Mouse (Mus musculus): ENCODE results near the gene Gm20517. TPM values are rescaled to one million over a fixed set of nuclear protein-coding genes. Genes with fewer than 3 reads are reported as not detected.
A peak's percentile ranks its signal among the peaks of the same experiment; 100 is the strongest.
"Not testable (repeated sequence)": the region's sequence is repeated elsewhere in the genome, so short reads cannot be mapped to it uniquely, and the experiment has no call there.

The Gm20517 gene
- polyA plus RNA-seq, 1 experiment from 2014 or later, result 2.2 TPM

DNA sequence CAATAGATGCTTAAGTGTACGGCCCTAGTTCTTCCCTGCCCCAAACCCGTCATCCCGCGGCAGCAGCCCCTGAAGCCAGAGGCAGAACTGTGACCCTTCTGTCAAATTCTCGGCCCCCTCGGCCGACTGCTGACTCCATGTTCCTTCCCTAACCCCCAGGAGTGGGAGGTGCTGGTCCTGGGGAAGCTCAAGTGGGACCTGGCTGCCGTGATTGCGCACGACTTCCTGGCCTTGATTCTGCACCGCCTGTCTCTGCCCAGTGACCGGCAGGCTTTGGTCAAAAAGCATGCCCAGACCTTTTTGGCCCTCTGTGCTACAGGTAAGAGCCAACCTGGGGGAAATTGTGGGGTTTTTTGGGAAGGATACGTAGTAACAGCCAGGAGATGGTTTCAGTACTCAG is 14.1 kb upstream of the Gm20517 start:
- 44% methylated on average over 13 of the region's 13 CpGs for WGBS
- peak overlapping the region in 1 of 2 experiments; percentile 81; a peak in 1 of 4 replicates for H3K4me3 ChIP-seq (ENCODE audit: control insufficient read depth in 1 of 2, insufficient read depth in 1 of 2, low read depth in 1 of 2, low read length in 2 of 2)
- H3K36me3 ChIP-seq (ENCODE audit: control insufficient read depth, insufficient read depth, low read length), result peaks cover 66% of the 10 kb centered on the region
- H3K9ac ChIP-seq (ENCODE audit: low read length), result peak overlapping the region; percentile 97
- peaks cover 27 to 35% of the 10 kb centered on the region in 2 experiments for H3K4me1 ChIP-seq (ENCODE audit: control insufficient read depth in 2 of 2, insufficient read depth in 2 of 2, low read length in 2 of 2)
- H3K9me3 ChIP-seq (ENCODE audit: control insufficient read depth, low read length), result no peaks in the 10 kb centered on the region
- peak overlapping the region; percentile 97 for H3K27ac ChIP-seq (replicated peaks in 1 of 2; ENCODE audit: control insufficient read depth in 1 of 2, insufficient read depth in 1 of 2, low read depth in 2 of 2, low read length in 2 of 2)
- no peaks in the 10 kb centered on the region for H3K27me3 ChIP-seq (ENCODE audit: control insufficient read depth, insufficient read depth, low read length)
- no peak for ATAC-seq (ENCODE audit: insufficient number of reproducible peaks, insufficient read depth, low FRiP score, low read depth)
- peak overlapping the region; percentile 88 for H3K4me2 ChIP-seq (ENCODE audit: low read length)

DNA sequence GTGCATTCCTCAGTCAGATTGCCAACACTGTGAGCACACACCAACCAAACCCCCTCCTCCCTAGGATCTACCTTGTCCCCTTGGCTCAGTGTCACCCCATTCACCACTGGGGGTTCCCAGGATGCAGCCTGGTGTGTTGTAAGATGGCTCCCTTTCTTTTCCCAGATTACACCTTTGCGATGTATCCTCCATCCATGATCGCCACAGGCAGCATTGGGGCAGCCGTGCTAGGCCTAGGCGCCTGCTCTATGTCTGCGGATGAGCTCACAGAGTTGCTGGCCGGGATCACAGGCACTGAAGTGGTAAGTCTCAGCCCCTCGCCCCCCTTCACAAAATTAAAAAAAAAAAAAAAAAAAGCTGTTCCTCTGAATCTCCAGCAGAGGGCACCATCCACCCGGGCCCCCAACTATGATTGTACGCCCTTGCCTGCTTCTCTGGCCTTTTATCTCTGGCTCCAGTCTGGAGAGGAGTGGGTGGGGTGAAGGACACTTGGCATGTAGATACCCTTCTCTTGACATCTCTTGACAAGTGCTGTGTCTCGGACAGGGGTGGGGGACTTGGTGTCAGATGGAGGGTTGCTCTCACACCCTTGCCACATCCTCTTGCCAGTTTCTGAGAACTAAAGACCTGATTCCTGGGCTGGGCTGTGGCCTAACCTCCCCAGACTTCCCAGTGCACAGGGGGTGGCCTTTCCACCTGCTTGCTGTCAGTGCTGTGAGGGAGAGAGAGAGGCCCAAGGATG is 13.4 kb upstream of the Gm20517 start:
- H3K27me3 ChIP-seq (ENCODE audit: control insufficient read depth, insufficient read depth, low read length), result no peaks in the 10 kb centered on the region
- H3K4me1 ChIP-seq (ENCODE audit: control insufficient read depth in 2 of 2, insufficient read depth in 2 of 2, low read length in 2 of 2), result peaks cover 23 to 29% of the 10 kb centered on the region in 2 experiments
- H3K9ac ChIP-seq (ENCODE audit: low read length), result peak overlapping the region; percentile 97
- no peak for ATAC-seq (ENCODE audit: insufficient number of reproducible peaks, insufficient read depth, low FRiP score, low read depth)
- peak overlapping the region; percentile 97 for H3K27ac ChIP-seq (replicated peaks in 1 of 2; ENCODE audit: control insufficient read depth in 1 of 2, insufficient read depth in 1 of 2, low read depth in 2 of 2, low read length in 2 of 2)
- WGBS, result 10% methylated on average over 10 of the region's 10 CpGs
- H3K4me2 ChIP-seq (ENCODE audit: low read length), result peak overlapping the region; percentile 88
- peaks cover 72% of the 10 kb centered on the region for H3K36me3 ChIP-seq (ENCODE audit: control insufficient read depth, insufficient read depth, low read length)
- 0 out of 4 replicates have a peak overlapping the region, but pooled peaks of 1 of the 2 experiments have one; percentile 81 for H3K4me3 ChIP-seq (ENCODE audit: control insufficient read depth in 1 of 2, insufficient read depth in 1 of 2, low read depth in 1 of 2, low read length in 2 of 2)
- H3K9me3 ChIP-seq (ENCODE audit: control insufficient read depth, low read length), result no peaks in the 10 kb centered on the region

DNA sequence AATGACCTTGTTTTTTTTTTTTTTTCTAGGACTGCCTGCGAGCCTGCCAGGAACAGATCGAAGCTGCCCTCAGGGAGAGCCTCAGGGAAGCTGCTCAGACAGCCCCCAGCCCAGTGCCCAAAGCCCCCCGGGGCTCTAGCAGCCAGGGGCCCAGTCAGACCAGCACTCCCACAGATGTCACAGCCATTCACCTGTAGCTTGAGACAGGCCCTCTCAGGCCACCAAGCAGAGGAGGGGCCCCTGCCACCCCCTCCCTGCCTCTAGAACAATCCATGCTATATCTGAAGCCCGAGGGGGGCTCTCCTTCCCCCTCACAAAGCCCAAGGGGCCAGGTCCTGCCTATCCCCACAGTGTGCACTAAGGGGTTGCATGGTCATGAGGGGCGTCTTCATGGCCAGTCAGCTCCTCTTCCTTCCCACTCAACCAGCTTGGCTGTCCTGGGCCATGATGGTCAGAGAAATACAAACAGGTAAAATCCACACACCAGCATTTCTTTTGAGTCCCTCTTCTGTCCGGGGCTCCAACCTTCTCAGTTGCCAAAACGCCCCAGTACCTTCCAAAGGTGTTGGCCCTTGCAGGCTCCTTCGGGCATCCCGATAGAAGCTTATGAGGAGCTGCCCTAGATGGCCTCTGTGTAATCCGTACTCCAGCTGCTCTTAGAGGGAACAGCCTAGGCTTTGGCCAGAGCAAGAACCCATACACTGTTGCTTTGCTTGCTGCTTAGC is 12.6 kb upstream of the Gm20517 start:
- peak overlapping the region; percentile 66 to 97 for H3K27ac ChIP-seq (replicated peaks in 1 of 2; ENCODE audit: control insufficient read depth in 1 of 2, insufficient read depth in 1 of 2, low read depth in 2 of 2, low read length in 2 of 2)
- not testable (repeated sequence) for H3K9me3 ChIP-seq (ENCODE audit: control insufficient read depth, low read length); H3K4me3 ChIP-seq (ENCODE audit: control insufficient read depth in 1 of 2, insufficient read depth in 1 of 2, low read depth in 1 of 2, low read length in 2 of 2); ATAC-seq (ENCODE audit: insufficient number of reproducible peaks, insufficient read depth, low FRiP score, low read depth); H3K4me2 ChIP-seq (ENCODE audit: low read length); H3K27me3 ChIP-seq (ENCODE audit: control insufficient read depth, insufficient read depth, low read length)
- WGBS, result 71% methylated on average over 10 of the region's 10 CpGs
- peaks cover 77% of the 10 kb centered on the region for H3K36me3 ChIP-seq (ENCODE audit: control insufficient read depth, insufficient read depth, low read length)
- H3K9ac ChIP-seq (ENCODE audit: low read length), result peak overlapping the region; percentile 39; the same call in 1 of the 2 replicates
- H3K4me1 ChIP-seq (ENCODE audit: control insufficient read depth in 2 of 2, insufficient read depth in 2 of 2, low read length in 2 of 2), result peaks cover 23 to 29% of the 10 kb centered on the region in 2 experiments

DNA sequence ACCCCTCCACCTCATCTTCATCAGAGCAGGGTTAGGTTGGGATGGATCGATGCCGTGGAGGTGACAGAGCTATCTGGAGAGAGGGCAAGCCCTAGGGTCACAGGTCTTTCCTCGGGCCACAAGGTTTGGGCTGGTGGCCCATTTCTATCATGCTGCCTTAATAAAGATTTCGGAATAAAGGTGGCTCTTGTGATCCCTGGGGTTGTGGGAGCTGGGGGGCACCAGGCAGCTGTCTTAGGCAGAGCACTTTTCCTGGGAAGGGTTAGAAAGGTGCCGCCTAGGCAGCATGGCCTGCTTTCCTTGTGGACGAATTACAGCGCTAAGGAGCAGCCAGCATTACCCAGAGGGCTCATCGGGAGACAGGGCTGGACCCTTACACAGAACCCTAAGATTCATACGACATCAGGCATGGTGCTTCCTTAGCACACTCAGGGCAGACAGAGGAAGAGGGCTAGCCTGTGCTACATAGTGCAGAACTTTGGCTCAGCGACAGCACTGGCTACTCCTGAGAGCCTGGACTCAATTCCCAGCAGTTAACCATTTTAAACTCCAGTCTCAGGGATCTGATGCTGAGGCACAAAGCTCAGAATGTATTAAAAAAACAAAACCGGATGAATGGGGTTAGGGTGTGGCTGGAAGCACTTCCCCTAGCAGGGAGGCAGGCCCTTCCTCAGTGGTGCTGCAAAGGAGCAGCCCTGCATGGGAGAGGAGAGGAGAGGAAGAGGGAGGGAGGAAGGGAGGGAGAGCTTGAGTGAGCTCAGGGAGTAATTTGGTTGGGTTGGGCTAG is 11.7 kb upstream of the Gm20517 start:
- H3K9me3 ChIP-seq (ENCODE audit: control insufficient read depth, low read length), result no peaks in the 10 kb centered on the region
- 73% methylated on average over 11 of the region's 11 CpGs for WGBS

DNA sequence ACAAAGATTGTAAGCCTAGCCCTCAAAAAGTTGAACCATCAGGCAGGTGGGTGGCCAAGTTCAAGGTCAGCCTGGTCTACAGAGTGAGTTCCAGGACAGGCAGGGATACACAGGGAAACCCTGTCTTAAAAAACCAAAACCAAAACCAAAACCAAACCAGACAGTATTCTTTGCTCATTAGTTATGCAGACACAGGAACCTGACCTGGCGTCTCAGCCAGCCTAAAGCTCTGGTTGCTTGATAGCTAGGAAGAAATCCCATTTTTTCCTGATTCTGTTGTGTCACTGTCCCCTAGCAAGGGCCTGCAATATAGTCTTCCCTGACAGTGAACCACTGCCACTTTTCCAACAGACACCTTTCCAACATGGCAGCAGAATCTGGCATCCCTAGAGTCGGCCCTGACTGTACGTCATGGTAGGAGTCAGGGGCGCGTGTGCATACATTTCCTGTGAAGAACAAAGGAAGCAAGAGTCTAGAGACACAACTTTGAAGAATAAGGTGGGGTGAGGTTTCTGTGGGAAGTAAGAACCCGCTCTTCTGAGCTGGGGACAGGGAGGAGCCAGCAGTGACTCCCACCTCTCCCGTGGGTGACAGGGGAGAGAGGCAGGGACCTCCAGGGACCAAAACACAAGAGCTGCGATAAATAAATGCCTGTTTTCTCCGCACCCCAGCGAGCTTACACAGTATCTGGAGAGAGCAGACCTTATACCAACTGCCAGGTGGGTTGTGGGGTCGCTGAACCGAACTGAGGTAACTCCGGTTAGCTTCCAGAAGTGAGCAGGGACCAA is 10.6 kb upstream of the Gm20517 start:
- 82% methylated on average over 13 of the region's 13 CpGs for WGBS
- ATAC-seq (ENCODE audit: insufficient number of reproducible peaks, insufficient read depth, low FRiP score, low read depth), result no peak
- H3K27me3 ChIP-seq (ENCODE audit: control insufficient read depth, insufficient read depth, low read length), result no peaks in the 10 kb centered on the region

More for the DNA sequence above, 11.7 kb upstream of the Gm20517 start:
- ATAC-seq (ENCODE audit: insufficient number of reproducible peaks, insufficient read depth, low FRiP score, low read depth), result no peak
- Histone ChIP-seq H3K4me3 (ENCODE audit: control insufficient read depth in 1 of 2, insufficient read depth in 1 of 2, low read depth in 1 of 2, low read length in 2 of 2) (no peak overlapping the region), H3K27me3 (ENCODE audit: control insufficient read depth, insufficient read depth, low read length) (no peaks in the 10 kb centered on the region), H3K36me3 (ENCODE audit: control insufficient read depth, insufficient read depth, low read length) (peaks cover 86% of the 10 kb centered on the region), H3K4me1 (ENCODE audit: control insufficient read depth in 2 of 2, insufficient read depth in 2 of 2, low read length in 2 of 2) (peaks cover 23 to 29% of the 10 kb centered on the region in 2 experiments), H3K4me2 (ENCODE audit: low read length) (no peak overlapping the region), H3K9ac (ENCODE audit: low read length) (no peak overlapping the region), H3K27ac (replicated peaks in 1 of 2; ENCODE audit: control insufficient read depth in 1 of 2, insufficient read depth in 1 of 2, low read depth in 2 of 2, low read length in 2 of 2) (peak overlapping the region; percentile 60 to 70)

DNA sequence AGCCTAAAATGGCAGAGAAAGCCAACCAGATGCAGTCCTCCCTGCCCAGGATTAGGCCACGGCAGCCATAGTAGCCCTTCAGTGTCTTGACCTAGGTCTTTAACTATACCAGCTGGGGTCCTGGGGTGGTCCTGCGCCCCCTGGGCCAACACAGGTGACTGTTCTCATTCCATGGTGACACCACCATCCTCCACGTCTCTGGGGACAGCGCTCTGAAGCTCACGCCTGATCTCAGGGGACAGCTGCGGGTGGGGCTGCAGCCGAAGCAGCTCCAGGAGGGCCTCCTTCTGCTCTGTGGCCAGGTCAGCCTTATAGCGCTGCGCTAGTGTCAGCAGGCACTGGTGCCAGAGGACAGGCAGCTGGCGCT is 10.0 kb upstream of the Gm20517 start:
- H3K27ac ChIP-seq (replicated peaks in 1 of 2; ENCODE audit: control insufficient read depth in 1 of 2, insufficient read depth in 1 of 2, low read depth in 2 of 2, low read length in 2 of 2), result 0 out of 4 replicates have a peak overlapping the region, but pooled peaks of 1 of the 2 experiments have one; percentile 1
- no peak overlapping the region for H3K4me3 ChIP-seq (ENCODE audit: control insufficient read depth in 1 of 2, insufficient read depth in 1 of 2, low read depth in 1 of 2, low read length in 2 of 2)
- WGBS, result 84% methylated on average over 10 of the region's 10 CpGs
- H3K4me2 ChIP-seq (ENCODE audit: low read length), result no peak overlapping the region
- peaks cover 96% of the 10 kb centered on the region for H3K36me3 ChIP-seq (ENCODE audit: control insufficient read depth, insufficient read depth, low read length)
- H3K9ac ChIP-seq (ENCODE audit: low read length), result no peak overlapping the region
- no peak for ATAC-seq (ENCODE audit: insufficient number of reproducible peaks, insufficient read depth, low FRiP score, low read depth)
- peaks cover 16 to 22% of the 10 kb centered on the region in 2 experiments for H3K4me1 ChIP-seq (ENCODE audit: control insufficient read depth in 2 of 2, insufficient read depth in 2 of 2, low read length in 2 of 2)
- H3K27me3 ChIP-seq (ENCODE audit: control insufficient read depth, insufficient read depth, low read length), result no peaks in the 10 kb centered on the region
- no peaks in the 10 kb centered on the region for H3K9me3 ChIP-seq (ENCODE audit: control insufficient read depth, low read length)

More for the DNA sequence above, 10.6 kb upstream of the Gm20517 start:
- Histone ChIP-seq H3K9me3 (ENCODE audit: control insufficient read depth, low read length) (no peaks in the 10 kb centered on the region), H3K27ac (replicated peaks in 1 of 2; ENCODE audit: control insufficient read depth in 1 of 2, insufficient read depth in 1 of 2, low read depth in 2 of 2, low read length in 2 of 2) (peak overlapping the region in 1 of 2 experiments; percentile 70; a peak in 2 of 4 replicates), H3K36me3 (ENCODE audit: control insufficient read depth, insufficient read depth, low read length) (peaks cover 94% of the 10 kb centered on the region), H3K4me2 (ENCODE audit: low read length) (no peak overlapping the region), H3K4me1 (ENCODE audit: control insufficient read depth in 2 of 2, insufficient read depth in 2 of 2, low read length in 2 of 2) (peaks cover 22 to 28% of the 10 kb centered on the region in 2 experiments), H3K4me3 (ENCODE audit: control insufficient read depth in 1 of 2, insufficient read depth in 1 of 2, low read depth in 1 of 2, low read length in 2 of 2) (no peak overlapping the region), H3K9ac (ENCODE audit: low read length) (no peak overlapping the region)

All from heart, embryonic 14.5 days (tissue).